Mouse (Mus musculus) embryonic facial prominence, embryonic 11.5 days (tissue): ENCODE measurements around the gene Pan3. TPM values are rescaled to one million over a fixed set of nuclear protein-coding genes. Genes with fewer than 3 reads are reported as not detected.

Experiments used
- ATAC-seq: fragments of 200-750 bp; cut with Nextera tagmentation; replicated peaks from 2 replicates; pipeline ENCODE4 v1.8.0; 2017; ENCODE audit warnings: low read depth; ENCODE audit not compliant: insufficient number of reproducible peaks, low FRiP score, low TSS enrichment
- DNase-seq: peaks from one replicate; pipeline ENCODE4 v3.0.0-alpha.2; 2015; ENCODE audit warnings: low spot score
- H3K27ac ChIP-seq: fragments of 300-500 bp; sonication (generic); replicated peaks from 2 replicates; pipeline ENCODE4 v1.5.1; 2014; ENCODE audit warnings: mild to moderate bottlenecking, low read depth, low read length, control low read depth
- H3K27me3 ChIP-seq: fragments of 300-500 bp; sonication (generic); 2 replicates; pipeline ENCODE4 v1.6.1; 2014; ENCODE audit warnings: mild to moderate bottlenecking, low read length, moderate library complexity, mixed read lengths; ENCODE audit not compliant: control insufficient read depth, insufficient read depth
- H3K36me3 ChIP-seq: fragments of 300-500 bp; sonication (generic); replicated peaks from 2 replicates; pipeline ENCODE4 v1.6.1; 2014; ENCODE audit warnings: low read depth, mild to moderate bottlenecking, low read length, moderate library complexity, mixed read lengths; ENCODE audit not compliant: control insufficient read depth, insufficient read depth
- H3K4me1 ChIP-seq: fragments of 300-500 bp; sonication (generic); 2 replicates; pipeline ENCODE4 v1.6.1; 2014; ENCODE audit warnings: low read length, mixed read lengths; ENCODE audit not compliant: control insufficient read depth, insufficient read depth
- H3K4me2 ChIP-seq: fragments of 300-500 bp; sonication (generic); 2 replicates; pipeline ENCODE4 v1.6.1; 2014; ENCODE audit warnings: low read depth, mild to moderate bottlenecking, control low read depth, low read length, moderate library complexity
- H3K4me3 ChIP-seq: fragments of 300-500 bp; sonication (generic); 2 replicates; pipeline ENCODE4 v1.5.1; 2014; ENCODE audit warnings: low read depth, low read length, control low read depth
- H3K9ac ChIP-seq: fragments of 300-500 bp; sonication (generic); replicated peaks from 2 replicates; pipeline ENCODE4 v1.6.1; 2014; ENCODE audit warnings: mild to moderate bottlenecking, control low read depth, low read length
- H3K9me3 ChIP-seq: fragments of 300-500 bp; sonication (generic); replicated peaks from 2 replicates; pipeline ENCODE4 v1.6.1; 2016; ENCODE audit warnings: mild to moderate bottlenecking, low read length, inconsistent platforms, mixed read lengths; ENCODE audit not compliant: control insufficient read depth
- WGBS: fragments of 180-500 bp; shearing (Covaris S2); extraction: QIAGEN DNeasy Blood & Tissue Kit; methylation state at CpG from one replicate; pipeline ENCODE4 v1.1.7; 2014; 5-methylcytosine and 5-hydroxymethylcytosine counted together
- polyA plus RNA-seq: library from polyadenylated mRNA; unstranded; fragments of >200 nt; fragmentation: Nextera tagmentation; extraction: Ambion mirVana; gene quantifications from 2 replicates; pipeline ENCODE4 v1.2.1, GENCODE M21; 2014

Pan3 gene
- polyA plus RNA-seq, 1 experiment from 2014 or later = 41.2 TPM

DNA sequence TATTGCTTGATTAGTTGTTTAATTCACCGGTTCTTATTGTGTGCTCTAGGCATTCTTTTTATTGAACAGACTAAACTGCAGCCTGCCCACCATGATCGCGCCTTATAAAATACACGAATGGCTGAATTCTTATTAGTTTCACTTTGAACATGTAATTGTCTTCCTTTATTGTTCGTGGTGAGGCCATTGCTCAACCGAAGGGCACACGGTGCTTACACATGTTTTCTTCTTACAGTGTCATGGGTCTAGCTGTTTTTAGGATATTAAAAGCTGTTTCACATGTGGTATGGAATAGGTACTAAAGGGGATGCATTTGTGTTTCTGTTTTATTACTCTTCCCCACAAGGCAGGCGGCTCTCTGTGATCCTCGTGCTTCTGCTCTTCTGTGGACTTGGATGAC, 81.4 kb downstream of the Pan3 start:
- no peaks in the 10 kb centered on the region for H3K36me3 ChIP-seq
- no peaks in the 10 kb centered on the region for H3K9me3 ChIP-seq
- DNase-seq (no peak), ATAC-seq (no peak)
- no peak overlapping the region for H3K4me2 ChIP-seq
- H3K4me1 ChIP-seq = no peaks in the 10 kb centered on the region
- H3K4me3 ChIP-seq = no peak overlapping the region
- no peak overlapping the region for H3K27ac ChIP-seq
- H3K27me3 ChIP-seq = no peaks in the 10 kb centered on the region
- H3K9ac ChIP-seq = no peak overlapping the region
- WGBS = 94% methylated on average over 9 of the region's 9 CpGs

DNA sequence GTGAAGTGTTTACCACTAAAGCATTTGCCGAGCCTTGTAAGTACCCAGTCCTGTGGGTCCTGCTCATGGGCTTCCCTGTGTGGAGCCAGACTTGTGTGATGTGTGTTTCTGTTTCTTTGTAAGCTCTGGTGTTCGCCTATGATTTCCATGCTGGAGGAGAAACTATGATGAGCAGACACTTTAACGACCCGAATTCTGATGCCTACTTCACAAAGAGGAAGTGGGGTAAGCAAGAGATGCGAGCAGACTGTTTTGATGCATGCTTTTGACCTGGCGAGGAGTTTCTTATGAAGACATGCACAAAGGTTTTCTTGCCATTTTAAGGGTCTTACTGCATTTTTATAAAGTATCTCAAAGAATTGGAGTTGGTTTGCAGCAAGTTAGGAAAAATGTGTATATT, 97.0 kb downstream of the Pan3 start:
- no peak for ATAC-seq
- no peaks in the 10 kb centered on the region for H3K9me3 ChIP-seq
- no peak overlapping the region for H3K4me3 ChIP-seq
- WGBS = 94% methylated on average over 6 of the region's 6 CpGs
- no peak overlapping the region for H3K9ac ChIP-seq
- H3K36me3 ChIP-seq = peaks cover 3% of the 10 kb centered on the region
- H3K4me2 ChIP-seq = no peak overlapping the region
- no peak for DNase-seq
- H3K27ac ChIP-seq = no peak overlapping the region
- H3K4me1 ChIP-seq = no peaks in the 10 kb centered on the region
- no peaks in the 10 kb centered on the region for H3K27me3 ChIP-seq

DNA sequence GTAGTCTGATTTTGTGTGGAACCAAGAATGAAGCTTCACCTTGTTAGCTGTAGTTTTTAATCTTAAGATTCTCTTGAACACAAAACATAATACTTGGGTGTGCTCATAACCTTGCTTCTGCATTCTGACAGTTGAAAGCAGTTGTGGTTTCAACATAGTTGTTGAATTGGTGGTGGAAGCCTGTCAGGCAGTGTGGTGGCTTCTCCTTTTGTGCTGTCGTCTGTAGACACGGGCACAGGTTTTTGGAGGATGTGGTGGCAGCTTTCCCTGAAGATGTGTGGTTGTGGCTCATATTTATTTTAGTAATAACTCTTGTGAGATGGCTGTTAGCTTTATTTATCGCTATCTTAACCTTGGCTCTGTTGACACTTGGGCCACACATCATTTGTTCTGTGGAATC, 97.8 kb downstream of the Pan3 start:
- no peak for ATAC-seq
- WGBS = 93% methylated on average over 3 of the region's 3 CpGs
- DNase-seq = no peak
- H3K4me2 ChIP-seq = no peak overlapping the region
- peaks cover 3% of the 10 kb centered on the region for H3K36me3 ChIP-seq
- no peaks in the 10 kb centered on the region for H3K4me1 ChIP-seq
- no peak overlapping the region for H3K9ac ChIP-seq
- no peak overlapping the region for H3K4me3 ChIP-seq
- no peaks in the 10 kb centered on the region for H3K27me3 ChIP-seq
- H3K9me3 ChIP-seq = no peaks in the 10 kb centered on the region
- H3K27ac ChIP-seq = no peak overlapping the region

DNA sequence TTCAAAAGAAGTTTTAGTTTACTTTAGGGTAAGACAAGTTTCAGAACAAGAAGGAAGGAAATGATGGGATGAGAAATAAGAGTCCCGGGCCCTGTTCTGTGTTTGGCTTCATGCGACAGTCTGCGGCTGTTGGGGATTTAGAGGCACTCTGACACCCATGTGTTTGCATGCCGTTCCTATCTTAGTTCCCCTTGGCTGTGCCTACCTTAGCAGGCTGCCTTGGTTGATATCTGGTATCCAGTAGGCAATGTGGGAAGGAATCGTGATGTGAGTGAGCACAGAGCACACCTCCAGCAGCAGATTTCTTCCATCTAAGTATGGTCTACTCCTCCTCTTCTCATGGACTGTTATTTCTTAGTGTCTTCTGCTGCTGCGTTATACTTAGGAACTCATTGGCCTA, 102.1 kb downstream of the Pan3 start:
- no peaks in the 10 kb centered on the region for H3K27me3 ChIP-seq
- ATAC-seq (no peak), DNase-seq (no peak)
- no peak overlapping the region for H3K4me2 ChIP-seq
- H3K9me3 ChIP-seq = no peaks in the 10 kb centered on the region
- no peak overlapping the region for H3K27ac ChIP-seq
- no peaks in the 10 kb centered on the region for H3K4me1 ChIP-seq
- no peak overlapping the region for H3K4me3 ChIP-seq
- no peak overlapping the region for H3K9ac ChIP-seq
- 92% methylated on average over 6 of the region's 6 CpGs for WGBS
- H3K36me3 ChIP-seq = no peaks in the 10 kb centered on the region

DNA sequence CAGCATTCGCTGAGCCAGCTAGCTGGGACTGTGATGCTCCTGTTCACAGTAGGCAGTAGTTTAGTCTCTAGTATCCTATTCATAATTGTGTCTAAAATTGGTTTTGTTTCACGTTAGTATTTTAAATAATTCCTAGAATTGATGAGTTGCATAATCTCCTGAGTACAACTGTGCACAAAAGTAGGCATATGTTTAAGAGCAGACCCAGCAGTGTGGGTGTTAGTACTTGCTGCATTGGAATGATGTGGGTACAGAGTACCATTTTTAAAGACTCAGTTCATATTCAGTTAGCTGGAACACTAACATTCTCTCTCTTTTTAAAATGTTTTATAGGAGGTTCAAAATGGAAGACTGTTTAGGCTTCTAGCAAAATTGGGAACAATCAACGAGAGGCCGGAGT, 109.4 kb downstream of the Pan3 start:
- no peaks in the 10 kb centered on the region for H3K27me3 ChIP-seq
- no peaks in the 10 kb centered on the region; the same call in 1 of the 2 replicates for H3K36me3 ChIP-seq
- H3K4me1 ChIP-seq = no peaks in the 10 kb centered on the region
- no peak overlapping the region for H3K4me3 ChIP-seq
- H3K9ac ChIP-seq = no peak overlapping the region
- ATAC-seq (no peak), DNase-seq (no peak)
- WGBS = 96% methylated on average over 4 of the region's 4 CpGs
- no peaks in the 10 kb centered on the region for H3K9me3 ChIP-seq
- no peak overlapping the region for H3K4me2 ChIP-seq
- no peak overlapping the region for H3K27ac ChIP-seq

DNA sequence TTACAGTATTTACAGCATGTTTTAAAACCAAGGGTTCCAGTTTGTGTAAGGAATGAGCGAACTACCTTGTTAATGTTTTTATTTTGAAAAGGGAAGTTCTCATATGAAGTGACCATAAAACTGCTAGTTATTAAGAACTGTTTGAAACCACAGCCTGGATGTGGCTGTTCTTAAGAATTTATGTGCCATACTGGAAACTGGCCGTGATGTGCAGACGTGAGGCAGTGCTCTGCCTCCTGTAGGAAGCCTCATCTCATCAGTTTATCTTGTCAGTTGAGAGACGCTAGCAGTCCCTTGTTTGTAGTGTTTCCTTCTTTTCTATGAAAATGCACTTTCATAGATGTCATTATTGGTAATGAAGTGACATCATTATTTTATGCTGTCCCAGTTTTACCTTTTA, 109.9 kb downstream of the Pan3 start:
- Histone ChIP-seq H3K9me3 (no peaks in the 10 kb centered on the region), H3K9ac (no peak overlapping the region), H3K27me3 (no peaks in the 10 kb centered on the region), H3K4me1 (no peaks in the 10 kb centered on the region), H3K36me3 (no peaks in the 10 kb centered on the region; the same call in 1 of the 2 replicates), H3K27ac (no peak overlapping the region), H3K4me2 (no peak overlapping the region), H3K4me3 (no peak overlapping the region)
- WGBS = 95% methylated on average over 4 of the region's 4 CpGs
- no peak for DNase-seq
- no peak for ATAC-seq

DNA sequence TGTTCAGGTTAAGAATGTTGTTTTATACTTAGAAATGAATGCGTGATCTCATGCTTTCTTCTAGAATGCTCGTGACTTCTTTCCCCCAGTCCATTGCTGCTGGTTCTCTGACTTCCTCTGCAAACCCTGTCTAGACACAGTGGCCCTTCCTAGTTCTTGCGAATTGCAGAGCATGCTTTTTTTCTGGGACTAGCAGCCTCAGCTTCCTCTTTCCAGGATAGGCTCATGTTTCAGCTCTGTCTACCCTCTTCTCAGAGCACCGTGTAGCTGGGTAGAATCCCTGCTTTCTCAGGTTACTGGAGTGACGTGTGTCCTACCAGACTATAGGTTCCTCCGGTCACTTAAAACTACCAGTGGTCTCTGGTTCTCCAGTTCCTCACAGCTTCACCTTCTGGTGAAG, 112.3 kb downstream of the Pan3 start:
- WGBS = 57% methylated on average over 6 of the region's 6 CpGs
- no peak for ATAC-seq
- H3K9ac ChIP-seq = no peak overlapping the region

DNA sequence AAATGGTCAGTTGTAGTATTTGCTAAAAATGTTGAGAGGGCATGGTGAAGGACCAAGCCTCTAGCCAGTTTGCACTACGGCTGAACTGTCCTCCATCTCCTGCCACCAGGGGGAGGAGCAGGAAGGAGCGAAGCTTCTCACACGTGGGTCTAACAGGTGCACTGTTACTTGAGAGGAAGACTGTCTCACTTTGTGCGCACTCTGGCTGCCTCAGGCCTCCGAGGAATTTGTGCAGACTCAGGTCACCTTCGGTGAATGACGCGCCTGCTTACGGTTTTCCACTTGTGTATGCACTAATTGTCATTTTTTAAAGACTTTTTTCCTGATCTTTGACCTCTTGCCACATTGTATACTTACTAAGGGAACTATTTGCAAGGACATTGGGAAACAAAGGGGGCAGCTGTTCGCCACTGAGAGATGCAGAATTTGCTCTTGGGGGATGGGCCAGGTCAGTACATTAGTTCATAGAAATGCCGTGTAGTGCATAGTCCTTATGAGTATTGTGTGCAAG, 115.8 kb downstream of the Pan3 start:
- Histone ChIP-seq H3K36me3 (no peaks in the 10 kb centered on the region; the same call in none of the 2 replicates), H3K4me2 (no peak overlapping the region), H3K4me1 (no peaks in the 10 kb centered on the region), H3K9ac (no peak overlapping the region), H3K27me3 (no peaks in the 10 kb centered on the region), H3K4me3 (no peak overlapping the region), H3K27ac (no peak overlapping the region), H3K9me3 (no peaks in the 10 kb centered on the region)
- DNase-seq = no peak
- WGBS = 66% methylated on average over 11 of the region's 11 CpGs
- no peak for ATAC-seq

More for the DNA sequence above, 112.3 kb downstream of the Pan3 start:
- Histone ChIP-seq H3K4me1 (no peaks in the 10 kb centered on the region), H3K36me3 (no peaks in the 10 kb centered on the region; the same call in none of the 2 replicates), H3K27me3 (no peaks in the 10 kb centered on the region), H3K27ac (no peak overlapping the region), H3K9me3 (no peaks in the 10 kb centered on the region), H3K4me2 (no peak overlapping the region), H3K4me3 (no peak overlapping the region)
- no peak for DNase-seq
